Comparison of ENCODE assay signal across 10 mouse cellular contexts in genomic region chr12:80803924-80804323, GRCm38 (mm10). TPM values are rescaled to one million over a fixed set of nuclear protein-coding genes. Genes with fewer than 3 reads are reported as not detected.
DNase-seq lines count a peak whose midpoint lies in the region; TF ChIP-seq lines count a peak whose summit lies in the region.
"Had no signal": no experiment of that assay in that cellular context is flagged by ENCODE, and none has a peak within 500 bp of the region (broad histone marks: within the 10 kb centered on the region; RNA-seq: fewer than 3 reads in every experiment).

No protein-coding gene starts in this region.

- TF ChIP-seq POLR2A in kidney, adult 2 months (IDR thresholded peaks at IDR 0.05; ENCODE audit: low read depth, low read length), result no peak
- no peak for TF ChIP-seq POLR2A in cortical plate, adult 2 months (IDR thresholded peaks at IDR 0.05; ENCODE audit: extremely low read depth, insufficient read depth, low read length)

- no peaks in the 10 kb centered on the region for H3K36me3 ChIP-seq in kidney, adult 2 months (ENCODE audit: control insufficient read depth, insufficient read depth, low read length)
- H3K36me3 ChIP-seq: midbrain, embryonic 12.5 days had no signal

- H3K27ac ChIP-seq in kidney, adult 2 months (ENCODE audit: insufficient read depth, low read depth, low read length), result peak overlapping the region; percentile 16; the same call in 1 of the 2 replicates
- peak overlapping the region; percentile 64; the same call in 1 of the 2 replicates for H3K27ac ChIP-seq in cortical plate, adult 2 months (ENCODE audit: insufficient read depth, low read length)
- H3K27ac ChIP-seq: midbrain, embryonic 12.5 days had no signal

- peak; percentile 75 for DNase-seq in kidney, adult 2 months
- no peak for DNase-seq in kidney, adult 11 months
- peak; percentile 79 for DNase-seq in adrenal gland, postnatal 10 days
- peak; percentile 80 to 83 for DNase-seq in kidney, postnatal 25 days
- DNase-seq in lung, postnatal 10 days, result peak; percentile 81
- DNase-seq in urinary bladder, postnatal 10 days (ENCODE audit: low spot score), result no peak
- no peak for DNase-seq in spleen, postnatal 14 days (ENCODE audit: low spot score in 2 of 2)

- no peak overlapping the region for H3K4me3 ChIP-seq in kidney, adult 2 months (ENCODE audit: insufficient read depth, low read depth, low read length)
- H3K4me3 ChIP-seq in cortical plate, adult 2 months (ENCODE audit: insufficient read depth, low read length), result no peak overlapping the region
- H3K4me3 ChIP-seq: midbrain, embryonic 12.5 days had no signal

- no peaks in the 10 kb centered on the region for H3K27me3 ChIP-seq in kidney, adult 2 months (replicated peaks; ENCODE audit: control insufficient read depth, insufficient read depth, low read length)
- H3K27me3 ChIP-seq: midbrain, embryonic 12.5 days; Patski had no signal

- TF ChIP-seq CTCF in kidney, adult 2 months (conservative IDR thresholded peaks at IDR 0.05; ENCODE audit: insufficient read depth, insufficient read length, low read depth, low read length), result no peak
- TF ChIP-seq CTCF in cortical plate, adult 2 months (IDR thresholded peaks at IDR 0.05; ENCODE audit: extremely low read depth, insufficient read depth, low read length), result no peak

- H3K4me1 ChIP-seq in kidney, adult 2 months (ENCODE audit: control insufficient read depth, insufficient read depth, low read length), result peaks cover 37% of the 10 kb centered on the region
- H3K4me1 ChIP-seq in cortical plate, adult 2 months (ENCODE audit: control insufficient read depth, insufficient read depth, low read length), result peaks cover 13% of the 10 kb centered on the region; the same call in 1 of the 2 replicates

- WGBS in kidney, adult 2 months, result 31% methylated on average over 3 of the region's 3 CpGs

RNA-seq across cellular contexts. Expression of gene Susd6, which starts 13.6 kb away (rescaled TPM):
- polyA plus RNA-seq in kidney, adult 2 months (2012; rRNA removed), result 65.5 and 80.0 TPM in 2 replicates
- 10 to 100 TPM; 41.7 to 42.1 TPM for total RNA-seq in adrenal gland, postnatal 10 days (2021)
- polyA plus RNA-seq in cortical plate, adult 2 months (2012; rRNA removed), result 24.8 and 26.4 TPM in 2 replicates

RNA-seq across cellular contexts. Expression of gene Ccdc177, which starts 43.4 kb away (rescaled TPM):
- polyA plus RNA-seq in kidney, adult 2 months (2012; rRNA removed), result not detected in 2 replicates
- under 1 TPM; 0.06 to 0.12 TPM for total RNA-seq in adrenal gland, postnatal 10 days (2021)
- polyA plus RNA-seq in cortical plate, adult 2 months (2012; rRNA removed), result 5.6 and 7.5 TPM in 2 replicates

Comparison
In these comparisons a context has a peak if more than half of its experiments do, and no peak if none do; other contexts are left out.
1. DNase-seq: peak in kidney, adult 2 months (single experiment), adrenal gland, postnatal 10 days (single experiment), kidney, postnatal 25 days (2 of 2) and lung, postnatal 10 days (single experiment); none in kidney, adult 11 months (single experiment), urinary bladder, postnatal 10 days (single experiment) and spleen, postnatal 14 days (0 of 2).